Mouse (Mus musculus): Measurements from ENCODE around the gene 1810013L24Rik.
"Not testable (repeated sequence)": the region's sequence is repeated elsewhere in the genome, so short reads cannot be mapped to it uniquely, and the experiment has no call there.

1810013L24Rik gene

DNA sequence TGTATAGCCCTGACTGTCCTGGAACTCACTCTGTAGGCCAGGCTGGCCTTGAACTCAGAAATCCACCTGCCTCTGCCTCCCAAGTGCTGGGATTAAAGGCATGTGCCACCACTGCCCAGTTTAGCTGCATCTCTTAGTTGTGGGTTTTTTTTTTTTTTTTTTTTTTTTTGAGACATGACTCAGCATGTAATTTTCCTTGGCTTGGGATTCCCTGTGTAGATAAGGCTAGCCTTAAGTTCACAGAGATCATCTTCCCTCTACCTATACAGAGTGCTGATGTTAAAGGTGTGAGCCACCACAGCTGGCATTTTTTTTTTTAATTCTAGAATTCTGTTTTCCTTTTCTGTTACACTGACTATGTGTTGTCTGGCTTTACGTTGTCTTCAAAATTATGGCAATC, 7.7 kb downstream of the 1810013L24Rik start:
- no peak for DNase-seq

- no peak for DNase-seq
Measured at GRCm38 (mm10) chr16:8838921-8839320, 9.0 kb downstream of the 1810013L24Rik start.

DNA sequence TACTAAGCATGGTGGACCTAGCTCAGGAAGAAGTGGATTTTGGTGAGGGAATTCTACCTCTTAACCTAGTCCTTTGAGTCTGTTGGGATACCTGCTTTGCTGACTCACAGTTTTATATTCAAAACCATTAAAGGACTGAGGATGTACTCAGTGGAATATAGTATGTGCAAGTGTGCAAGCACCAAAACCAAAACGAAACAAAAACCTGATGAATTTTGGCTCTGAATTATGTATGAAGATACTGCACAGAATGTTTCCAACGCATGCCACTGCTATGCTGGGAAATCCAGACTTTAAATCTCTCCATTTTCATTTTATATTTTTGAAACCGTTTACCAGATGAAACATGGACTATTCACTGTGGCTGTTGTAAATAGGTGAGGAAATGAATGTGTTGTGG, 10.7 kb downstream of the 1810013L24Rik start:
- no peak for DNase-seq

- DNase-seq = no peak
Measured at GRCm38 (mm10) chr16:8842962-8843361, 13.1 kb downstream of the 1810013L24Rik start.

GRCm38 (mm10) chr16:8843580-8844175, 13.8 kb downstream of the 1810013L24Rik start:
- DNase-seq = no peak

DNA sequence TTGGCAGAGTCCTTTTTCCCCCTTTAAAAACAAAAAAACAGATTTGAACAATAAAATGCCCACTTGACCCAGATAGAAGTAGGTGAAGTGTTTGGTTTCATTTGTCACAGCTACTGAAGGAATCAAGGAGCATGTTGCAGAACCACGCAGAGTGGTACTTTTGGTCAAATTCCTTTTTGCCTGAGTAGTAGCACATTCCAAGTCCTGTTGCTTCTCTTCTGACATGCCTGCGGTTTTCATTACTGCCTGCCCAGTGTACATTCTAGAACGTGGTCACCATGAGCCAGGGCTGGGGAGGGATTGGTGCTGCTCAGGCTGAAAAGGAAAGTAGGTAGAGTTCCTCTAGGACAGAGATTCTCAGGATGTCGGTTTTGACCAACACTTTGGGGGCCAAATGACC, 16.1 kb downstream of the 1810013L24Rik start:
- no peak for DNase-seq

DNA sequence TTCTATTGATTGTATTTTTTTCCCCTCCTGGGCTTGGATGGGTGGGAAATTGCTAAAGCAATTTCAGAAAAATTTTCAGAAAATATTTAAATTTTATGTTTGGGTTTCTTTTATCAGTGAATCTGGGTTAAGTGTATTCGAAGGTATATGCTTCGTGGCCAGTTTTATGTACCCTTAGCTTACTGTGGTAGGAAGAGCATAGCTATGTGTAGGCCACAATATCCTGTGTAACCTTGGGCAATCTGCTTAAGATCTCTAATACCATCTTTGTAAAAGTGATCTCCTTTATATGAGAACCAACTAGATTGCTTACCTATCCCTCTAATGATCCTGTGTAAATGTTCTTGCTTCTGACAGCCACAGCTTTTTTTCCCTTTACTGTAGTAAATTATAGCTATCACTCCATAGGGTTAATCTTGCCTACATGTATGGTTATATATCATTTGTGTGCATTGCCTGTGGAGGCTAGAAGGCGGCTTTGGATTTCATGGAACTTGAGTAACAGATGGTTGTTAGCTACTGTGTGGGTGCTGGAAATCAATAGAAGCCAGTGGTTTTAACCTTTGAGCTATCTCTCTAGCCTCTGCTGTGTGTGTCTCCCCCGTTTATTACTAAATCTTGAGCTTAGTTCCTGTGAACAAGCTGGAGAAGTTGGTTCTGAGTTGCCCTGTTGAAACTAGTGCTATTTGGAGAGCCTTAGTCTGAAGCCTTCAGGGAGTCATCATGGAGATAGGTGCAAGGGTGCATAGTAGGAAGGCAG, 18.6 kb downstream of the 1810013L24Rik start:
- no peak for DNase-seq

DNA sequence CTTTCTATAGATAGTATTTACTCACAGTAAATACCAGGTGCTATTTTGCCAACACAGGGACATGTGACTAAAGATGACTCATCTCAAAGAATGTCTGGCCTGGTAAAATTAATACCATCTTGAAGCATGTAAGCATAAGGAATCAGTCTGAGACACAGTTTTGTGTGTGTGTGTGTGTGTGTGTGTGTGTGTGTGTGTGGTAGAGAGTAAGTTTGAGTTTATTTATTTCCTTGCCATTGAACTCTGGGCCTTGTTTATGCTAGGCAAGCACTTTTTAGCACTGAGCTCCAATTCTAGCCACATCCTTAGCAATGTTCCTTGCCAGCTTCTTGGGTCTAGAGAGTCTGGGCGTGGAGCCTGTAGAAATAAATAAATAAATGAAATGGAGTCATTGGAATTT, 20.0 kb downstream of the 1810013L24Rik start:
- DNase-seq = no peak

GRCm38 (mm10) chr16:8855143-8855542, 25.2 kb downstream of the 1810013L24Rik start:
- no peak for DNase-seq

DNA sequence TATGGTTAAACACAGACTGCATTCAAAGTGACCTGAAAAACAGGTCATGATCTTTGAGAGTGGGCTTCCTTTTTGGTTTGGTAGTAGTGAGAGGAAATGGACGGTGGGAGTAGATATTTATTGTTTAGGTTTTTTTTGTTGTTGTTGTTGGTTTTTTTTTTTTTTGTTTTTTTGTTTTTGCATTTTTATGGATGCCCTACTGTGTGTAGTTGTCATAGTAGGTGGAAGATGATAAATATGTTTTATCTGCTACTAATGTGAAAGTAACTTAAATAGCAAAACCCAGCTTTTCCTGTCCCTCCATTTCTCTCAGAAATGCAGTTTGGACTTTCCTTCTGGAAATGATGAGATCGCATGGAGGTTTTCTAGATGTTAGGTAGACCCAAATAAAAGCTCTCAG, 26.9 kb downstream of the 1810013L24Rik start:
- DNase-seq = no peak

- DNase-seq = no peak
Measured at GRCm38 (mm10) chr16:8862336-8862987, 32.6 kb downstream of the 1810013L24Rik start.

DNA sequence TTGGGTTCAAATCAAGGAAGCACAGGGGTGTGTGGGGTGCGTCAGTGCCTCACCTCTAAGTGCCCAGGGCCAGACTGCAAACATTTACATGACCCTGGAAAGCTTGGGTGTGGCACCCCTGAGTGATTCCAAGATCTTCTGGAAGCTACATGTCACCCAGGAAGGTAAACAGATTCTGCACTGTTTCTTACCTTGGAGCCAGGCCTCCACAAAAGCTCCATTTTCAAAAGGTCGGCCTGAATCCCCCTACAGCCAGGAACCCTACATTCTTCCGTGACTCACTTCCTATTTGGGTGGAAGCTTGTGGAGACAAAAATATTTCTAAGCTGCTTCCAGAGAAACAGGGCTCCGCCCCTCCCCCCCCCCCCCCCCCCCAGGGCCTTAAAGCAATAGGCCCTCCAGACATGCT, 34.3 kb downstream of the 1810013L24Rik start:
- DNase-seq = no peak

GRCm38 (mm10) chr16:8867406-8867955, 37.6 kb downstream of the 1810013L24Rik start:
- no peak for DNase-seq

- DNase-seq = no peak
Measured at GRCm38 (mm10) chr16:8868506-8868905, 38.6 kb downstream of the 1810013L24Rik start.

DNA sequence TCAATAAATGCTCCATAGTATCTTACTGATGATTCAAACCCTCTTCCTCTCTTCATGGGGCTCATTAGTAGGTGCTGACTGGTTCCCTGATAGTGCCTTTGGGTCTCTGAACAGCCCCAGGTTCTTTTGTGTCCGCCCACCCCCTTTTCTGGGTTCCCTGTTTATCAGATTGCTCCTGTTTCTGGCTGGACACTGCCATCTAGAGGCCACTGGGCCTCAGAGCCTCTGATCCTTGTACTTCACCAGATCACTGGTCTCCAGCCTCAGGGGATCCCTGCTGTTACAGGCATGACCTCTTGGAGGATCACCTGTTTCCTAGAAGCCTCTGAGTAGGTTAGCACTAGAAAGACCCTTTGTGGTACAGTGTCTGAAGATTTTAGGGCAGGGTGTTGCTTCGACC, 39.8 kb downstream of the 1810013L24Rik start:
- DNase-seq = peak; percentile 73 to 74

DNA sequence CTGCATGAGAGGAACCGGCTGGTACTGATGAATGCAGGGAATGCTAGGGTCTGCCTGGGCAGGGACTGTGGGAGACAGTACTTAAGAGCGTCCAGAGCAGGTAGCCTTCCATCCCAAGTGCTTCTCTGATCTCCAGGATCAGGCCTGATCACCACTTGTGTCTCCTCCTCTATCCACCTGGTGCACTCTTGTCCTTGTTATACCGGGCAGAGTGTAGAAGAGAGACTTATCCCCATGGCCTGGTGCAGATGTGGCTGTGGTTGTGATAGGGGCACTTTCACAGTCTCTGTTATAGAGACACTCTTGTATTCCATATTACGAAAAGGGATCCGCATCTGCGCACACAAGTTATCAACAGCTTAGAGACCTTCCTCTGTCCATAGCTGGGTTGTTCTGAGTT, 41.5 kb downstream of the 1810013L24Rik start:
- no peak for DNase-seq

DNA sequence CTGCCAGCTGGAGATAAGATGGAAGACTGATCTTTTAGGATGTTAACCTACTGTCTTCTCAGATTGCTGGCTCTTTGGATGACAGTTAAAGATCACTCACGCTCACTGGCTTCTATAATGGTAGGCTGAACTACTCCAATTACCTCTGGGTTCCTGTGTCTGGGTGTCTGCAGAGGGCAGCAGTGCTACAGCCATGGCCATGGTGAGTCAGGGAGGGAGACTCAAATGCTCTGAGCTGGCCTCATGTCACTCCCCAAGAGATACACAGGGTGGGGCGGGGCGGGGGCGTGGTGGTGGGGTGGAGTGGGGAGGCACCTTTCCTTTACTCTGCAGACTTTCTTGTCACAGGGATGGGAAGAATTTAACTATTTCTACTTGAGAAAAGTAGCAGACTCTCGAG, 42.1 kb downstream of the 1810013L24Rik start:
- DNase-seq = no peak

- DNase-seq = no peak
Measured at GRCm38 (mm10) chr16:8872486-8872885, 42.6 kb downstream of the 1810013L24Rik start.

- DNase-seq = no peak
Measured at GRCm38 (mm10) chr16:8880076-8880475, 50.2 kb downstream of the 1810013L24Rik start.

- DNase-seq = peak; percentile 79
Measured at GRCm38 (mm10) chr16:8883674-8884241, 53.9 kb downstream of the 1810013L24Rik start.

- not testable (repeated sequence) for DNase-seq
Measured at GRCm38 (mm10) chr16:8894214-8894613, 64.3 kb downstream of the 1810013L24Rik start.

GRCm38 (mm10) chr16:8895301-8895700, 65.4 kb downstream of the 1810013L24Rik start:
- no peak for DNase-seq

DNA sequence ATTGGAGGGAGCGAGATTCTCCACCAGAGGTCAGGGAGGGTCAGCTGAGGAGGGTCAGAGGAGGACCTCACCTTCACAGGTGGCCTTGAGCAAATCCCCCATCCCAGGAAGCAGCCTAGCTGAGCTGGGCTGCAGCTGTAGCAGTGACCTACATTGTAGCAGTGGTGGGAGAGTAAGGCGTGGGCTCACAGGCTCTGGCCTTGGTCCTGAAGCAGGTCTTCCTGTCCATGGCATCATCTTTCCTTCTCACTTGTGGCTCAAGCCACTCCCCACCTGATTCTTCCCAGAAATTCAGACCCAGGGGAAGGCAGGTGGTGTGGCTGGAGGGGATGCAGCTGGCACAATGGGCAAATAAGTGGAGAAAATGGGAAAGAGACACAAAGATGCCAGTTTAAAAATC, 76.2 kb downstream of the 1810013L24Rik start:
- DNase-seq = not testable (repeated sequence)

Data from B cell, adult 2 months (primary cell).